Mouse (Mus musculus) brain, embryonic 14.5 days (tissue): Measurements from ENCODE around the gene Fndc3b.

Experiments
- CTCF ChIP-seq: fragments of 200-500 bp; IDR thresholded peaks from 2 replicates; pipeline ENCODE4 v1.5.1; 2012; ENCODE audit warnings: inconsistent platforms, mild to moderate bottlenecking, moderate library complexity, borderline replicate concordance; ENCODE audit not compliant: insufficient read depth, insufficient read length; ENCODE audit errors: extremely low read depth
- POLR2A ChIP-seq: fragments of 200-500 bp; IDR thresholded peaks from 2 replicates; pipeline ENCODE4 v1.6.1; 2012; ENCODE audit warnings: mild to moderate bottlenecking, inconsistent platforms, borderline replicate concordance; ENCODE audit not compliant: poor library complexity, insufficient read depth, insufficient read length, severe bottlenecking; ENCODE audit errors: extremely low read depth

DNA sequence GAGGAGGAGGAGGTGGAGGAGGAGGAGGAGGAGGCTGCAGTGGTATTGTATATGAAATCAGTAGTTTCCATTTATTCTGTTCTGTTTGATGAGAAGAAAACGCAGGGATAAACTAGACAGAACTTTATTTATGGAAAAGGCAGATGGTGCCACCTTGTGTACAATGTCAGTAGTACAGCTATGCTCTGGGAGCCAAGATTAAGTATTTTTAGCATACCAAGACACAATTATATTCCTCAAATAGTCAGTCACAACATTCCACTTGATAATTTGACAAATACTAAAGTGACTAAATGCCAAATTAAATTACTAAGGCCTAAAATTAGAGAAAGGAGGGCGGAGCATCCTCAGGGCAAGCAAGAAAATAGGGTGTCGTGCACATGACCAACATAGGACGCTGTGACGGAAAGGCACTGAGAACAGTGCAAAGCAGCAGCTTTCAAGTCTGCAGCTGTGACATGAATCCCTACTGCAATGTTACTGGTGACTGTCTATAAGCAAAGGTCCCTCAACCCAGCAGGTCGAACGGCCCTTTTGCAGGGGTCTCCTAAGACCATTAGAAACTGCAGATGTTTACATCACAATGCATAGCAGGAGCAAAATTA, 244.7 kb downstream of the Fndc3b start:
- TF ChIP-seq CTCF (peak; percentile 26; the same call in 1 of the 2 replicates), POLR2A (no peak)
